Mouse (Mus musculus) spleen, postnatal 10 days (tissue): ENCODE results near the gene Ercc2.

Experiments
- DNase-seq, 2 experiments: peaks; one replicate each; pipeline ENCODE4 v3.0.0; 2021 to 2022; ENCODE audit warnings: low spot score in 2 of 2

The Ercc2 gene

DNA sequence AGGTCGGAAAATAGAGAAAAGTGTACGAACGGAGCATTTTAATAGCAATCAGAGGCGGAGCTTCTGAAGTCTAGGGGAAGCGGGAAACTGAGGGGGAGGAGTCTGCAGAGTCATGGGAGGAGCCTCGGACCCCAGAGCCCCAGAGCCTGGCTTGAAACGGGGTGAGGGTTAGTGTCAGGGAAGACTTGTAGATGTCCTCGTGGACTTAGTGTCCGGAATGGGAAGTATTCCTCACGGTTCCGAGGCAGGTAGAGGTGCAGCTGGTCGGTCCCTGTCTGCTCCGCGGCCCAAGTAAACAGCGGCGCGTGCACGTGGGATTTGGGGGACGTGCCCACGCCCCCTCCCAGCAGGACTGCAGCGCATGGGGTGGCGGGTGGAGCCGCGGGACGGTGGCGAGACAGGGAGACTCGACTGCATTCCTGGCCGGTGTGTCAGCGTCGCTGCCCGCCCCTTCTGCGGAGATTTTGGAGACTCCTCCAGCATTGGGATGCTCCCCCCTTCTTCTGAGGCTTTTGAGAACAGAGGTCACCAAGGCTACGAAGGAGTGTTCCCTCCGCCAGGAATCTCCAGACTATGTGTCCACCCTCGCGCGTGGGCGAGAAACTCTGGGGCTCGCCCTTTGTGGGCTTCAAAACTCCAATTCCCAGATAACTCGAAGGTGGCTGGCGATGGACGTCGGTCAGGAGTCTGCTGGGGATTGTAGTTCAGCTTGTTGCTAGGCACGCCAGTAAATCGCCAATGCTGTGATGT lies 21.7 kb upstream of the Ercc2 start:
- DNase-seq: peak; percentile 60 to 78

GRCm38 (mm10) chr7:19360944-19361343 lies 20.9 kb upstream of the Ercc2 start:
- peak; percentile 66 to 86 for DNase-seq

DNA sequence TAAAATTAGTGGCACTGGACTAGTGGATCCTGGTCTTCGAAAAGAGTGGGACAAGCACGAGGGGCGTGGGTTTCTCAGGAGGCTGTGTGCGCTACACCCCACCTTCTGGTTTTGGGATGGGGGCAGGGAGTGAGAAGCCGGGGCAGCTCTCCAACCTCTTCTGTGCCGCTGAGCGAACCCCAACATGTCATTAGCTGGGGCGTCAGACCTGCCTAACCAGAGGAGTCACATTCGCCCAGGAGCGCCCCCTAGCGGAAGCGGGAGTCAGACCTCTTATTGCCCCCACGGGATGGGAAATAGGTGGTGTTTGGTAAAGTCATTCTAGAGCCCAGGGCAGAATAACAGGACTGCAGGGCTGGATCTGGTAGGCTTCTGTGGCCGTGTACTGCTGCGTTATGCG lies 20.1 kb upstream of the Ercc2 start:
- DNase-seq: peak; percentile 79 to 93

- DNase-seq: no peak
Measured at GRCm38 (mm10) chr7:19362276-19362675, 19.5 kb upstream of the Ercc2 start.

- DNase-seq: peak; percentile 68 to 81
Measured at GRCm38 (mm10) chr7:19363881-19364280, 17.9 kb upstream of the Ercc2 start.

- no peak for DNase-seq
Measured at GRCm38 (mm10) chr7:19365376-19365775, 16.4 kb upstream of the Ercc2 start.

DNA sequence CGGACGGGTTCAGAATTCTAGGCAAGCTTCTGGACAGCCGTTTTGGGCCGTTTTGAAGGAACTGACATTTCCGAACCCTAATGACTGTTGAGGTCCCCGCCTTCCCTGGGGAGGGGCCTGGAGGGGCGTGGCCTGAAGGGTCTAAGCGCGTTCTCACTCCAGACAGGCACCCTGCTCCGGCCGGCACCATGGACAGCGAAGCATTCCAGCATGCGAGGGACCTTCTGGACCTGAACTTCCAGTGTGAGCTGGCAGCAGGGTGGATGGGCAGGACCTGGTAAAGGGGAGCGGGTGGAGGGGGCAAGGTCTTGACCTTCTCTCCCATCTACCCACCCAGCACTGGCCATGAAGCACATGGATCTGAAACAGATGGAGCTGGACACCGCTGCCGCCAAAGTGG lies 13.4 kb upstream of the Ercc2 start:
- peak in 1 of 2 experiments; percentile 47 for DNase-seq

DNA sequence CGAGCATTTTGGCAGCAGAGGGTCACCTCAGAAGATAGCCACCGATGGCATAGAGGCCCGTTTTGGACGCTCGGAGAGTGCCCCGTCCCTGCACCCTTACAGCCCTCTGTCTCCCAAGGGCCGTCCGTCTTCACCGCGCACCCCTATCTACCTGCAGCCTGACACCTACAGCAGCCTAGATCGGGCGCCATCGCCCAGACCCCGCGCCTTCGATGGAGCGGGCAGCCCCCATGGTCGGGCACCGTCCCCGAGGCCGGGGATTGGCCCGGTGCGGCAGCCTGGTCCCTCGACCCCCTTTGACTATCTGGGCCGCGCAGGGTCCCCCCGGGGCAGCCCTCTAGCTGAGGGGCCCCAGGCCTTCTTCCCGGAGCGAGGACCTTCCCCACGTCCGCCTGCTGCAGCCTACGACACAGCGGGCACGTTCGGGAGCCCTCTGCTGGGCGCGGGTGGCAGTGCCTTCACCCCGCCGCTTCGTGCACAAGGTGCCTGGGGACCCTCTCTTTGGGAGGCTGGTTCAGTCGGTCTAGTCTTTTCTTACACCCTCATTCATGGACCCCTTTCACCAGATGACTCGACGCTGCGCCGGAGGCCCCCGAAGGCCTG lies 11.9 kb upstream of the Ercc2 start:
- DNase-seq: peak; percentile 54 to 76

DNA sequence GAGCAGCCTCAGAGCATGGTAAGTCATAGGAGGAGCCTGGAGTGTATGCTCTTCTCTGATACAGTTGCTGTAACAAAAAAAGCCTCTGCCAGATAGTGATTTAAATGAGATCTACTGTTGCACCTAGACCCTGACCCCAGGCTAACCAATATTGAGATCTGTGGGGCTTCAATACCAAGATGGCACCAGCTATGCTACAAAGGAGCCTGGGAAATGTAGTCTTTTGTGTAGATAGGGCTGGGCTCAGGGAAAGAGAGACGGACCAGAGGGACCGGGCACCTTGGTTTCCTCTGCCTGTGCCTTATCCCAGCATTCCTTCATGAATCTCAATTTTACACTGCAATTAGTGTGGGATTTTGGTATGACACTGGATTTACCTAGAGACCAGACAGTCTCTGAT lies 8.4 kb upstream of the Ercc2 start:
- DNase-seq: no peak

DNA sequence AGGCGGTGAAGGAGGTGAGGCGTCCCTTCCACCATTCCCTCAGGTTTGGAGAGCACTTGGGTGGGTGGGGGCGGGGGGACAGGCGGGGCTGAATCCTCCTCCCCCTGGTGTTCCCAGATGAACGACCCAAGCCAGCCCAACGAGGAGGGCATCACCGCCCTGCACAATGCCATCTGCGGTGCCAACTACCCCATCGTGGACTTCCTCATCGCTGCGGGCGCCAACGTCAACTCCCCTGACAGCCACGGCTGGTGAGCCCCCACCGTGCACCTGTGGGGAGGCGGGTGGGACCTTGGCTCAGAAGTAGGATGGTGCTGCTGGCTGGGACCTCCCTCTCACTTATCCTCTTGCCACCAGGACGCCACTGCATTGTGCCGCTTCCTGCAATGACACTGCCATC lies 6.4 kb upstream of the Ercc2 start:
- no peak for DNase-seq

DNA sequence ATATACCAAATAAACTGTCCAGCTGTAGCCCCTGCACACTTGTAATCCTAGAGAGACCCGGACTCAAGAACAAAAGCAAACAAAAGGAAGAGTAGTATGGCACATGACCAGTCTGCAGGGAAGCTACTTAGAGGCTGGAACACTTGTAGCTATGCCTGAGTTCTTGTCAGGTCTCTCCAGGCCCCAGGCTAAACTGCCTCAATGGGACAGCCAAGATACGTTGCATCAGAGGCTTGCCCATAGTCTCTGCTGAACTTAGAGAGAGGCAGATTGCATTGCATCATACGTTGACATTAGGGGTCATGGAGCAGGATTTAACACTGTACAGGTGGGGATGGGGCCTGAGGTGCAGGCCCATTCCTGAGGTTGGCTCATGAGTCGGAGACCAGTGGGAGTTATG lies 5.8 kb upstream of the Ercc2 start:
- no peak for DNase-seq

GRCm38 (mm10) chr7:19378049-19378448 lies 3.8 kb upstream of the Ercc2 start:
- no peak for DNase-seq

DNA sequence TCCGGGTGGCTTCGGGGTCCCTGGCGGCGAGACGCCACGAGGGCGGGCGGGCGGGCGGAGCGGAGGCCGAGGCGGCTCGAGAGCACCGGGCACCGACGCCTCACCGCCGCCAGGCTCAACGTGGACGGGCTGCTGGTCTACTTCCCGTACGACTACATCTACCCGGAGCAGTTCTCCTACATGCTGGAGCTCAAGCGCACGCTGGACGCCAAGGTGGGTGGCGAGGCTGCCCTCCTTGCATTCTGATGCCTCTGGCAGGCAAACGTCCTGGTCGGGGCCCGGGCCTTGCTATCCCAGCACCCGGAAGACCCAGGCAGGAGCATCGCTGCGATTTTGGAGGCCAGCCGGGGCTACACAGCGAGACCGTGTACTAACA lies 344 bp downstream of the Ercc2 start:
- no peak for DNase-seq

DNA sequence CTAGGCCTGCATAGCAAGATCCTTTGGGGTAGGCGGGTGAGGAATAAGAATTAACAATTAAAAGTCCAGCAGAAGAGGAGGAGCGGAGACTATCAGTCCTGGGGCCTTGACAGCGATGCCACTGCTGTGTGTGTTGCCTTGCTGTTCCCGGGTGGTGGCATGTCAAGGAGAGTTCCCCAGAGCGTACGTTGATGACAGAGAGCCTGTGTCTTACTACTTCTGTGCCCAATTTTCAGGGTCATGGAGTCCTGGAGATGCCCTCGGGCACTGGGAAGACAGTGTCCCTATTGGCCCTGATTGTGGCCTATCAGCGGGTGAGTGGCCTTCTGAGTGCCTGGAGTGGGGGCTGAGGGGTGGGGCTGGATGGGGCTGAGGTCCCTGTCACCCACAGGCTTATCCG lies 1.9 kb downstream of the Ercc2 start:
- no peak for DNase-seq

GRCm38 (mm10) chr7:19388699-19389413 lies 7.0 kb downstream of the Ercc2 start:
- no peak for DNase-seq

GRCm38 (mm10) chr7:19394484-19394883 lies 12.7 kb downstream of the Ercc2 start:
- no peak for DNase-seq

- peak in 1 of 2 experiments; percentile 55 for DNase-seq
Measured at GRCm38 (mm10) chr7:19399496-19400280, 17.9 kb downstream of the Ercc2 start.

DNA sequence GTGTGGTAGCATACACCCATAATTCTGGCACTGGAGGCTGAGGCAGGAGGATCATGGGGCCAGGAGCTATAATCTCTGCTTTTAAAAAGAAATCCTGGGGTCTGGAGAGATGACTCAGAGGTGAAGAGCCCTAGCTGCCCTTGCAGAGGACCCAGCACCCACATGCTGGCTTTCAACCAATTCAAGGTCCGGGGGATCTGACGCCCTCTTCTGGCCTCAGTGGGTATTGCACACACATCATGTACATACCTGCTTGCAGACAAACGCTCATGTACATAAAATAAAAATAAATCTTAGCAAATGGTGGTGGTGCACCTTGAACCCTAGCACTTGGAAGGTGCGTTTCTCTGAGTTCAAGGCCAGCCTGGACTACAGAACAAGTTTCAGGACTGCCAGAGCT lies 19.1 kb downstream of the Ercc2 start:
- no peak for DNase-seq

- DNase-seq: no peak
Measured at GRCm38 (mm10) chr7:19402535-19403112, 20.8 kb downstream of the Ercc2 start.

DNA sequence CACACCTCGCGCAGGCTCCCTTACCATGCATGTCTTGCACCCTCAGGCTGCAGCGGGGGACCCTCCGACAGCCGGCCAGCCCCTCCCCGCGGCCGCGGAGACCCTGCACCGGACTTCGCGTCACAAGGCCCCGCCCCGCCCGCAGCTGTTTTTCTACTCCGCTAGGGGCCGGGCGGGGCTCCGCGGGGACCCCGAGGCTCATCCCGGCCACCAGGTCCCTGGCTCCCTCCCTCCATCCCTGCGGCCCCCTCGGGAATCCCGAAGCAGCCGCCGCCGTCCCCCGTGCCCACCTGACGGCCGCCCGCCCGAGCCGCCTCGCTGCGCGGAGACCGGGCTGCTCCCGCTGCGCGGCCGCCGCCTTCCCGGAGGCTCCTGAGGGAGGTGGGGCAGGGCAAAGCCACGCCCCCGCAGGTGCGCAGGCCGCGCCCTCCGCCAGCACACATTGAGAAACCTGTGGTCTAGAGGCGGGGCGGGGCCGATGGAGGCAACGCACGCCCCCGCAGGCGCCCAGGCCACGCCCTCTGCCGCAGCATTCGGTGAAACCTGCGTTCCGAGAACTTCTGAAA lies 22.0 kb downstream of the Ercc2 start, which contains the start of gene Klc3:
Gene Klc3 (minus strand): TSS at position 374 of the 566 bp plus-strand sequence.
- DNase-seq: peak; percentile 32 to 81

- no peak for DNase-seq
Measured at GRCm38 (mm10) chr7:19404476-19404875, 22.7 kb downstream of the Ercc2 start, which contains the start of gene Ckm. Gene Ckm (plus strand): TSS chr7:19404776.
